ENCODE assay signal across 11 mouse cellular contexts in genomic region chr6:127250874-127251670, GRCm38 (mm10).
DNase-seq lines count a peak whose midpoint lies in the region; ATAC-seq lines count a peak whose summit lies in the region.
"Had no signal": no experiment of that assay in that cellular context is flagged by ENCODE, and none has a peak within 500 bp of the region (broad histone marks: within the 10 kb centered on the region; RNA-seq: fewer than 3 reads in every experiment).

No protein-coding gene starts in this region.

- H3K9ac ChIP-seq in heart, embryonic 14.5 days (ENCODE audit: low read length): no peak overlapping the region
- no peak overlapping the region for H3K9ac ChIP-seq in forebrain, embryonic 15.5 days (replicated peaks)
- H3K9ac ChIP-seq: heart, embryonic 15.5 days had no signal

- H3K27me3 ChIP-seq in heart, embryonic 14.5 days (ENCODE audit: control insufficient read depth, insufficient read depth, low read length): 0 out of 2 replicates have a peak, but pooled peaks cover 3% of the 10 kb centered on the region
- H3K27me3 ChIP-seq in forebrain, embryonic 15.5 days: no peaks in the 10 kb centered on the region

- no peaks in the 10 kb centered on the region for H3K9me3 ChIP-seq in heart, embryonic 14.5 days (ENCODE audit: control insufficient read depth, low read length)
- no peaks in the 10 kb centered on the region for H3K9me3 ChIP-seq in forebrain, embryonic 15.5 days
- H3K9me3 ChIP-seq: heart, embryonic 15.5 days had no signal

- no peak for ATAC-seq in heart, embryonic 14.5 days (ENCODE audit: insufficient number of reproducible peaks, insufficient read depth, low FRiP score, low read depth)
- ATAC-seq in forebrain, embryonic 15.5 days (replicated peaks): no peak

- no peak overlapping the region for H3K27ac ChIP-seq in heart, embryonic 14.5 days (replicated peaks in 1 of 2; ENCODE audit: control insufficient read depth in 1 of 2, insufficient read depth in 1 of 2, low read depth in 2 of 2, low read length in 2 of 2)
- no peak overlapping the region for H3K27ac ChIP-seq in forebrain, embryonic 15.5 days (replicated peaks)
- 0 out of 2 replicates have a peak overlapping the region, but pooled peaks have one; percentile 2 for H3K27ac ChIP-seq in macrophage
- H3K27ac ChIP-seq: heart, embryonic 15.5 days had no signal

- WGBS in heart, embryonic 14.5 days: 35% methylated on average over 10 of the region's 11 CpGs
- WGBS in forebrain, embryonic 15.5 days: 11% methylated on average over 11 of the region's 11 CpGs
- 84% methylated on average over 11 of the region's 11 CpGs for WGBS in macrophage (ENCODE audit: missing documents)

- no peaks in the 10 kb centered on the region for H3K79me2 ChIP-seq in macrophage (ENCODE audit: inconsistent target)

- H3K4me2 ChIP-seq in heart, embryonic 14.5 days (ENCODE audit: low read length): 0 out of 2 replicates have a peak overlapping the region, but pooled peaks have one; percentile 6
- H3K4me2 ChIP-seq in forebrain, embryonic 15.5 days (replicated peaks): 0 out of 2 replicates have a peak overlapping the region, but pooled peaks have one; percentile 9

- DNase-seq in heart, postnatal 4 days: no peak
- peak; percentile 72 for DNase-seq in embryo, embryonic 10 days (ENCODE audit: low spot score)
- DNase-seq in right cerebral cortex, postnatal 4 days: no peak
- no peak for DNase-seq in spleen, postnatal 4 days (ENCODE audit: low spot score in 2 of 2)
- no peak for DNase-seq in kidney, postnatal 36 days
- DNase-seq: lung, postnatal 36 days; thymus, postnatal 14 days had no signal

- H3K4me1 ChIP-seq in heart, embryonic 14.5 days (ENCODE audit: control insufficient read depth in 2 of 2, insufficient read depth in 2 of 2, low read length in 2 of 2): peaks cover 5 to 7% of the 10 kb centered on the region in 2 experiments
- peaks cover 21% of the 10 kb centered on the region for H3K4me1 ChIP-seq in forebrain, embryonic 15.5 days

- no peaks in the 10 kb centered on the region for H3K36me3 ChIP-seq in heart, embryonic 14.5 days (ENCODE audit: control insufficient read depth, insufficient read depth, low read length)
- no peaks in the 10 kb centered on the region for H3K36me3 ChIP-seq in forebrain, embryonic 15.5 days
- H3K36me3 ChIP-seq in macrophage (ENCODE audit: inconsistent target): no peaks in the 10 kb centered on the region
- H3K36me3 ChIP-seq: heart, embryonic 15.5 days had no signal

- no peak overlapping the region for H3K4me3 ChIP-seq in heart, embryonic 14.5 days (ENCODE audit: control insufficient read depth in 1 of 2, insufficient read depth in 1 of 2, low read depth in 1 of 2, low read length in 2 of 2)
- no peak overlapping the region for H3K4me3 ChIP-seq in forebrain, embryonic 15.5 days
- H3K4me3 ChIP-seq in macrophage (ENCODE audit: inconsistent target): no peak overlapping the region
- H3K4me3 ChIP-seq: heart, embryonic 15.5 days had no signal
